Mouse (Mus musculus) G1E (cell line): ENCODE measurements around the gene Cd69. TPM values are rescaled to one million over a fixed set of nuclear protein-coding genes. Genes with fewer than 3 reads are reported as not detected.

ENCODE experiments used
- ATAC-seq: 2 replicates; pipeline ENCODE4 v1.8.0; 2016; ENCODE audit warnings: mild to moderate bottlenecking; ENCODE audit not compliant: insufficient number of reproducible peaks, poor library complexity, low FRiP score, severe bottlenecking; ENCODE audit errors: extremely low read depth
- DNase-seq: peaks from one replicate; pipeline ENCODE4 v3.0.0; 2012; ENCODE audit warnings: low spot score
- H3K27me3 ChIP-seq: 2 replicates; pipeline ENCODE4 v1.6.1; 2012; ENCODE audit warnings: mild to moderate bottlenecking, low read length, inconsistent platforms; ENCODE audit not compliant: insufficient read depth
- H3K36me3 ChIP-seq: replicated peaks from 2 replicates; pipeline ENCODE3; 2012; ENCODE audit warnings: mild to moderate bottlenecking, inconsistent platforms
- H3K4me1 ChIP-seq: 2 replicates; pipeline ENCODE4 v1.6.1; 2012; ENCODE audit warnings: low read depth, low read length, inconsistent platforms, mixed read lengths; ENCODE audit not compliant: insufficient read depth
- H3K4me3 ChIP-seq: 2 replicates; pipeline ENCODE4 v1.5.1; 2012; ENCODE audit warnings: low read depth, mild to moderate bottlenecking, inconsistent platforms, low read length, moderate library complexity, mixed read lengths
- H3K9me3 ChIP-seq: replicated peaks from 2 replicates; pipeline ENCODE4 v1.6.1; 2012; ENCODE audit warnings: inconsistent platforms
- CTCF ChIP-seq: IDR thresholded peaks from 2 replicates; pipeline ENCODE4 v1.5.1; 2012; ENCODE audit warnings: low read depth, low read length, inconsistent platforms, mixed read lengths
- GATA1 ChIP-seq: IDR thresholded peaks from 2 replicates; pipeline ENCODE4 v1.6.1; 2012; ENCODE audit warnings: borderline replicate concordance, low read length, inconsistent platforms, mixed read lengths
- GATA2 ChIP-seq: IDR thresholded peaks from 2 replicates; pipeline ENCODE4 v1.6.1; 2012; ENCODE audit warnings: low read depth, low read length, inconsistent platforms, borderline replicate concordance
- POLR2AphosphoS5 ChIP-seq: IDR thresholded peaks from 2 replicates; pipeline ENCODE4 v1.6.1; 2012; ENCODE audit warnings: low read depth, low read length, inconsistent platforms; ENCODE audit not compliant: insufficient replicate concordance
- TAL1 ChIP-seq: conservative IDR thresholded peaks from 2 replicates; pipeline ENCODE4 v1.6.1; 2012; ENCODE audit warnings: low read depth, low read length, inconsistent platforms, mixed read lengths
- polyA plus RNA-seq: library from polyadenylated mRNA; stranded (reverse); fragments of >175 nt; gene quantifications from 2 replicates; pipeline ENCODE4 v1.2.3, GENCODE M21; 2012
- total RNA-seq, 2 experiments: library from RNA; stranded (forward) in 1 of 2; stranded (reverse) in 1 of 2; fragments of 200-1000 nt in 1 of 2; fragments of >200 nt in 1 of 2; fragmentation: Nextera tagmentation in 1 of 2; gene quantifications; 2 replicates each; pipeline ENCODE4 v1.2.3; 2014 to 2017

The Cd69 gene
- total and polyA plus RNA-seq, 3 experiments: not detected

- TF ChIP-seq CTCF (no peak), GATA2 (no peak), GATA1 (no peak), POLR2AphosphoS5 (no peak), TAL1 (no peak)
- ATAC-seq: no peak
- no peak for DNase-seq
- H3K36me3 ChIP-seq: no peaks in the 10 kb centered on the region
- H3K9me3 ChIP-seq: peaks cover 29% of the 10 kb centered on the region
- H3K4me1 ChIP-seq: no peaks in the 10 kb centered on the region
- no peak overlapping the region for H3K4me3 ChIP-seq
- no peaks in the 10 kb centered on the region for H3K27me3 ChIP-seq
These were observed 45.3 kb downstream of the Cd69 start for GRCm38 (mm10) chr6:129229774-129230578.

- H3K4me3 ChIP-seq: no peak overlapping the region
- no peaks in the 10 kb centered on the region for H3K27me3 ChIP-seq
- no peaks in the 10 kb centered on the region for H3K36me3 ChIP-seq
- no peak for ATAC-seq
- no peaks in the 10 kb centered on the region for H3K4me1 ChIP-seq
- TF ChIP-seq TAL1: no peak
- TF ChIP-seq GATA2: no peak
- TF ChIP-seq GATA1: no peak
- TF ChIP-seq POLR2AphosphoS5: no peak
- TF ChIP-seq CTCF: no peak
- no peak for DNase-seq
- H3K9me3 ChIP-seq: peaks cover 21% of the 10 kb centered on the region
These were observed 46.1 kb downstream of the Cd69 start for GRCm38 (mm10) chr6:129228935-129229773.

GRCm38 (mm10) chr6:129225078-129225477, 50.2 kb downstream of the Cd69 start:
- no peak for ATAC-seq

GRCm38 (mm10) chr6:129224090-129224489, 51.1 kb downstream of the Cd69 start:
- DNase-seq (no peak), ATAC-seq (no peak)
- peaks cover 12% of the 10 kb centered on the region for H3K9me3 ChIP-seq
- no peak overlapping the region for H3K4me3 ChIP-seq
- no peak for TF ChIP-seq TAL1
- no peak for TF ChIP-seq CTCF
- no peak for TF ChIP-seq GATA1
- TF ChIP-seq POLR2AphosphoS5: no peak
- no peak for TF ChIP-seq GATA2
- no peaks in the 10 kb centered on the region for H3K36me3 ChIP-seq
- no peaks in the 10 kb centered on the region for H3K27me3 ChIP-seq
- no peaks in the 10 kb centered on the region for H3K4me1 ChIP-seq

More at GRCm38 (mm10) chr6:129225078-129225477, 50.2 kb downstream of the Cd69 start:
- Histone ChIP-seq H3K4me1 (no peaks in the 10 kb centered on the region), H3K9me3 (peaks cover 12% of the 10 kb centered on the region), H3K36me3 (no peaks in the 10 kb centered on the region), H3K27me3 (no peaks in the 10 kb centered on the region), H3K4me3 (no peak overlapping the region)
- DNase-seq: no peak
- no peak for TF ChIP-seq CTCF
- no peak for TF ChIP-seq TAL1
- no peak for TF ChIP-seq GATA2
- no peak for TF ChIP-seq POLR2AphosphoS5
- no peak for TF ChIP-seq GATA1

GRCm38 (mm10) chr6:129223611-129224010, 51.6 kb downstream of the Cd69 start:
- Histone ChIP-seq H3K4me1 (no peaks in the 10 kb centered on the region), H3K9me3 (peaks cover 9% of the 10 kb centered on the region)
- ATAC-seq: no peak

More at GRCm38 (mm10) chr6:129223611-129224010, 51.6 kb downstream of the Cd69 start:
- Histone ChIP-seq H3K36me3 (no peaks in the 10 kb centered on the region), H3K27me3 (no peaks in the 10 kb centered on the region), H3K4me3 (no peak overlapping the region)
- DNase-seq: no peak
- TF ChIP-seq CTCF (no peak), GATA2 (no peak), POLR2AphosphoS5 (no peak), TAL1 (no peak), GATA1 (no peak)
